Mouse (Mus musculus) erythroblast, embryonic 14.5 days (primary cell): Measurements from ENCODE around the gene Casc1. TPM values are rescaled to one million over a fixed set of nuclear protein-coding genes. Genes with fewer than 3 reads are reported as not detected.

Experiments
- H3K27me3 ChIP-seq: 2 replicates; pipeline ENCODE4 v1.6.1; 2012; ENCODE audit warnings: inconsistent platforms; ENCODE audit not compliant: control insufficient read depth
- H3K36me3 ChIP-seq: 2 replicates; pipeline ENCODE4 v1.6.1; 2012; ENCODE audit warnings: mild to moderate bottlenecking, inconsistent platforms; ENCODE audit not compliant: control insufficient read depth
- H3K4me1 ChIP-seq: 2 replicates; pipeline ENCODE4 v1.6.1; 2012; ENCODE audit warnings: inconsistent platforms; ENCODE audit not compliant: control insufficient read depth
- H3K4me3 ChIP-seq: replicated peaks from 2 replicates; pipeline ENCODE3; 2012; ENCODE audit warnings: moderate library complexity, mild to moderate bottlenecking, inconsistent platforms
- H3K9me3 ChIP-seq: 2 replicates; pipeline ENCODE4 v1.6.1; 2012; ENCODE audit warnings: low read length, inconsistent platforms, mixed read lengths; ENCODE audit not compliant: control insufficient read depth
- GATA1 ChIP-seq: IDR thresholded peaks from 2 replicates; pipeline ENCODE4 v1.6.1; 2012; ENCODE audit warnings: low read length, inconsistent platforms, mixed read lengths
- TAL1 ChIP-seq: IDR thresholded peaks from 3 replicates; pipeline ENCODE4 v1.6.1; 2012; ENCODE audit warnings: low read length, inconsistent platforms, mixed read lengths
- polyA plus RNA-seq: library from polyadenylated mRNA; stranded (reverse); fragments of >175 nt; gene quantifications from 2 replicates; pipeline ENCODE4 v1.2.3, GENCODE M21; 2012

Gene Casc1
- polyA plus RNA-seq, 1 experiment = not detected

- TF ChIP-seq GATA1 = no peak
- no peak for TF ChIP-seq TAL1
- Histone ChIP-seq H3K27me3 (no peaks in the 10 kb centered on the region), H3K9me3 (peaks cover 7% of the 10 kb centered on the region), H3K36me3 (peaks cover 3% of the 10 kb centered on the region; the same call in 1 of the 2 replicates), H3K4me3 (no peak overlapping the region), H3K4me1 (peaks cover 16% of the 10 kb centered on the region)
These were observed 81.2 kb downstream of the Casc1 start for GRCm38 (mm10) chr6:145129563-145129962.

DNA sequence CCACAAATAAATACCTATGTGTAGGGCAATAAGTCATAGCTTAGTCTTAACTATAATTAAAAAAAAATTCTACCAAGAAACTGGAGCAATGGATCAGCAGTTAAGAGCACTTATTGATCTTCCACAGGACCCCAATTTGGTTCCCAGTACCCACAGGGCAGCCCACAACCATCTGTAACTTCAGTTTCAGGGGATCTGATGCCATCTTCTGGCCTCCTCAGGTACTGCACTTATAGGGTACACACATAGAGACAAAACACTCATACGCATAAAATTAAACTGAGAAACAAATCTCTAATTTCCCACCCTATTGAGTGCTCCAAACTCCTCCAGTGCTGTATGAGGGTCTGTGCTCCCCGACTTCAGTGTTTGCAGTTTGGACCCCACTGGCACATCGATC, 83.2 kb downstream of the Casc1 start:
- Histone ChIP-seq H3K36me3 (peaks cover 3% of the 10 kb centered on the region; the same call in 1 of the 2 replicates), H3K4me1 (peaks cover 31% of the 10 kb centered on the region), H3K4me3 (no peak overlapping the region), H3K27me3 (no peaks in the 10 kb centered on the region), H3K9me3 (peaks cover 7% of the 10 kb centered on the region)
- TF ChIP-seq TAL1 = no peak
- no peak for TF ChIP-seq GATA1

DNA sequence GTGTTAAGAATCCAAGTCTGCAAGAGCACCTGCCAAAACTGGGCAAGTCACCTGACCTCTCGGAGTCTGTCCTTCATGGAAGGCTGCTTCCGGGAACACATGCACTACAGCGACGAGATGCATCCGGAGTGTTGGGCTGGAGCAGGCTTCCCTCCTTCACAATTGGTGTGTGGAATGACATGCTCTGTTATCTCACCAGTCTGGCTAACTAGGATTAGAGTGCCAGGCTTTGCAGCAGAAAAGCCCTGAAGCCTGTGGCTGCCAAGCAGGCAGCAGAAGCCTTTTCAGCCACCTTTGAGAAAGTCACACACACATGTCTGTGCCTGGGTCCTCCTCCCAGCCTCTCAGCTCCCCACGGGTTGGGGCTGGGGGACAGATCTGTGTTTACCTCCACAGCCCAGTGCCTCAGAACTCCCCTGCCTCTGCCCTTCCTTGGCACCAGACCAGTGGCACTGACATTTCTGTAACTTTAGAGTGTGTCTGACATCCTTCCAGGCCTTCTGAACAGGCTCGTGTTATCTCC, 85.2 kb downstream of the Casc1 start:
- peaks cover 3% of the 10 kb centered on the region; the same call in 1 of the 2 replicates for H3K36me3 ChIP-seq
- H3K27me3 ChIP-seq = no peaks in the 10 kb centered on the region
- peaks cover 7% of the 10 kb centered on the region for H3K9me3 ChIP-seq
- TF ChIP-seq GATA1 (no peak), TAL1 (no peak)
- H3K4me1 ChIP-seq = peaks cover 50% of the 10 kb centered on the region
- H3K4me3 ChIP-seq = no peak overlapping the region

Other genes starting within 250 kb of the Casc1 start
- 0.02 TPM in 1 of 2 replicates, not detected in the other for gene Bcat1, start 134.8 kb downstream of the Casc1 start, polyA plus RNA-seq
- 0.96 and 1.6 TPM in 2 replicates for gene Lrmp, start 95.4 kb downstream of the Casc1 start, polyA plus RNA-seq
- gene Etfrf1, start 129 bp upstream of the Casc1 start, polyA plus RNA-seq = 0.12 and 0.20 TPM in 2 replicates
- 2.6 and 2.9 TPM in 2 replicates for gene Kras, start 39.2 kb upstream of the Casc1 start, polyA plus RNA-seq